Mouse (Mus musculus): ENCODE measurements around the gene 1700093K21Rik. TPM values are rescaled to one million over a fixed set of nuclear protein-coding genes. Genes with fewer than 3 reads are reported as not detected.
A peak's percentile ranks its signal among the peaks of the same experiment; 100 is the strongest.

1700093K21Rik gene
- polyA plus RNA-seq, 1 experiment from 2014 or later = not detected

- peak overlapping the region; percentile 80 for H3K27ac ChIP-seq (ENCODE audit: low read length)
- H3K27me3 ChIP-seq (ENCODE audit: control insufficient read depth, insufficient read depth, low read length) = no peaks in the 10 kb centered on the region
- H3K9ac ChIP-seq (ENCODE audit: low read length) = peak overlapping the region; percentile 73
- no peak for ATAC-seq (replicated peaks; ENCODE audit: extremely low read depth, insufficient read depth, low FRiP score)
- H3K4me1 ChIP-seq (ENCODE audit: control insufficient read depth, insufficient read depth, low read length) = peaks cover 18% of the 10 kb centered on the region
- peak overlapping the region; percentile 77 for H3K4me2 ChIP-seq (ENCODE audit: low read depth, low read length)
- H3K4me3 ChIP-seq (ENCODE audit: low read length) = peak overlapping the region; percentile 63
- WGBS = 52% methylated on average over 5 of the region's 5 CpGs
- peaks cover 10% of the 10 kb centered on the region for H3K36me3 ChIP-seq (ENCODE audit: control insufficient read depth, insufficient read depth)
- no peaks in the 10 kb centered on the region for H3K9me3 ChIP-seq (replicated peaks; ENCODE audit: control insufficient read depth, low read length)
These were observed 22.3 kb downstream of the 1700093K21Rik start for GRCm38 (mm10) chr11:23498609-23499008.

GRCm38 (mm10) chr11:23497718-23498509 is 23.0 kb downstream of the 1700093K21Rik start, which contains the start of gene Ahsa2:
Gene Ahsa2 (minus strand): TSS chr11:23498030.
- H3K4me1 ChIP-seq (ENCODE audit: control insufficient read depth, insufficient read depth, low read length) = peaks cover 18% of the 10 kb centered on the region
- H3K4me2 ChIP-seq (ENCODE audit: low read depth, low read length) = peak within 1 kb of the TSS; percentile 86
- H3K27me3 ChIP-seq (ENCODE audit: control insufficient read depth, insufficient read depth, low read length) = no peaks in the 10 kb centered on the region
- under 1% methylated on average over 64 of the region's 66 CpGs for WGBS
- H3K36me3 ChIP-seq (ENCODE audit: control insufficient read depth, insufficient read depth) = peaks cover 16% of the 10 kb centered on the region
- ATAC-seq (replicated peaks; ENCODE audit: extremely low read depth, insufficient read depth, low FRiP score) = peak; percentile 94
- H3K9me3 ChIP-seq (replicated peaks; ENCODE audit: control insufficient read depth, low read length) = no peaks in the 10 kb centered on the region
- H3K27ac ChIP-seq (ENCODE audit: low read length) = peak within 1 kb of the TSS; percentile 96
- H3K9ac ChIP-seq (ENCODE audit: low read length) = peak within 1 kb of the TSS; percentile 96
- peak within 1 kb of the TSS; percentile 88 for H3K4me3 ChIP-seq (ENCODE audit: low read length)

- peak overlapping the region; percentile 96 for H3K27ac ChIP-seq (ENCODE audit: low read length)
- H3K4me2 ChIP-seq (ENCODE audit: low read depth, low read length) = peak overlapping the region; percentile 86
- H3K9ac ChIP-seq (ENCODE audit: low read length) = peak overlapping the region; percentile 96
- H3K27me3 ChIP-seq (ENCODE audit: control insufficient read depth, insufficient read depth, low read length) = no peaks in the 10 kb centered on the region
- ATAC-seq (replicated peaks; ENCODE audit: extremely low read depth, insufficient read depth, low FRiP score) = peak; percentile 80
- WGBS = under 1% methylated on average over 22 of the region's 22 CpGs
- peak overlapping the region; percentile 88 for H3K4me3 ChIP-seq (ENCODE audit: low read length)
- peaks cover 18% of the 10 kb centered on the region for H3K4me1 ChIP-seq (ENCODE audit: control insufficient read depth, insufficient read depth, low read length)
- peaks cover 21% of the 10 kb centered on the region for H3K36me3 ChIP-seq (ENCODE audit: control insufficient read depth, insufficient read depth)
- H3K9me3 ChIP-seq (replicated peaks; ENCODE audit: control insufficient read depth, low read length) = no peaks in the 10 kb centered on the region
These were observed 23.6 kb downstream of the 1700093K21Rik start for GRCm38 (mm10) chr11:23497335-23497717.

- no peak for ATAC-seq (replicated peaks; ENCODE audit: extremely low read depth, insufficient read depth, low FRiP score)
- Histone ChIP-seq H3K4me1 (ENCODE audit: control insufficient read depth, insufficient read depth, low read length) (peaks cover 18% of the 10 kb centered on the region), H3K27me3 (ENCODE audit: control insufficient read depth, insufficient read depth, low read length) (no peaks in the 10 kb centered on the region), H3K27ac (ENCODE audit: low read length) (no peak overlapping the region; the same call in 1 of the 2 replicates), H3K4me3 (ENCODE audit: low read length) (peak overlapping the region; percentile 88), H3K36me3 (ENCODE audit: control insufficient read depth, insufficient read depth) (peaks cover 25% of the 10 kb centered on the region), H3K9me3 (replicated peaks; ENCODE audit: control insufficient read depth, low read length) (no peaks in the 10 kb centered on the region), H3K9ac (ENCODE audit: low read length) (peak overlapping the region; percentile 96), H3K4me2 (ENCODE audit: low read depth, low read length) (peak overlapping the region; percentile 86)
- 54% methylated on average over 6 of the region's 6 CpGs for WGBS
These were observed 24.3 kb downstream of the 1700093K21Rik start for GRCm38 (mm10) chr11:23496661-23497060.

- Histone ChIP-seq H3K9me3 (replicated peaks; ENCODE audit: control insufficient read depth, low read length) (no peaks in the 10 kb centered on the region), H3K4me1 (ENCODE audit: control insufficient read depth, insufficient read depth, low read length) (peaks cover 18% of the 10 kb centered on the region), H3K4me2 (ENCODE audit: low read depth, low read length) (no peak overlapping the region), H3K4me3 (ENCODE audit: low read length) (no peak overlapping the region), H3K27me3 (ENCODE audit: control insufficient read depth, insufficient read depth, low read length) (no peaks in the 10 kb centered on the region), H3K27ac (ENCODE audit: low read length) (no peak overlapping the region), H3K9ac (ENCODE audit: low read length) (no peak overlapping the region), H3K36me3 (ENCODE audit: control insufficient read depth, insufficient read depth) (peaks cover 40% of the 10 kb centered on the region)
- 90% methylated on average over 6 of the region's 6 CpGs for WGBS
- no peak for ATAC-seq (replicated peaks; ENCODE audit: extremely low read depth, insufficient read depth, low FRiP score)
These were observed 25.7 kb downstream of the 1700093K21Rik start for GRCm38 (mm10) chr11:23495231-23495630.

- Histone ChIP-seq H3K9ac (ENCODE audit: low read length) (no peak overlapping the region), H3K27ac (ENCODE audit: low read length) (no peak overlapping the region), H3K4me1 (ENCODE audit: control insufficient read depth, insufficient read depth, low read length) (peaks cover 16% of the 10 kb centered on the region), H3K4me2 (ENCODE audit: low read depth, low read length) (no peak overlapping the region), H3K27me3 (ENCODE audit: control insufficient read depth, insufficient read depth, low read length) (no peaks in the 10 kb centered on the region), H3K9me3 (replicated peaks; ENCODE audit: control insufficient read depth, low read length) (no peaks in the 10 kb centered on the region), H3K36me3 (ENCODE audit: control insufficient read depth, insufficient read depth) (peaks cover 64% of the 10 kb centered on the region), H3K4me3 (ENCODE audit: low read length) (no peak overlapping the region)
- WGBS = 80% methylated on average over 4 of the region's 4 CpGs
- ATAC-seq (replicated peaks; ENCODE audit: extremely low read depth, insufficient read depth, low FRiP score) = no peak
These were observed 28.7 kb downstream of the 1700093K21Rik start for GRCm38 (mm10) chr11:23492048-23492790.

- no peak overlapping the region for H3K4me3 ChIP-seq (ENCODE audit: low read length)
- H3K27me3 ChIP-seq (ENCODE audit: control insufficient read depth, insufficient read depth, low read length) = no peaks in the 10 kb centered on the region
- H3K9me3 ChIP-seq (replicated peaks; ENCODE audit: control insufficient read depth, low read length) = no peaks in the 10 kb centered on the region
- H3K4me2 ChIP-seq (ENCODE audit: low read depth, low read length) = no peak overlapping the region
- WGBS = 73% methylated on average over 1 of the region's 1 CpGs
- H3K9ac ChIP-seq (ENCODE audit: low read length) = no peak overlapping the region
- peaks cover 70% of the 10 kb centered on the region for H3K36me3 ChIP-seq (ENCODE audit: control insufficient read depth, insufficient read depth)
- no peaks in the 10 kb centered on the region for H3K4me1 ChIP-seq (ENCODE audit: control insufficient read depth, insufficient read depth, low read length)
- no peak overlapping the region for H3K27ac ChIP-seq (ENCODE audit: low read length)
- ATAC-seq (replicated peaks; ENCODE audit: extremely low read depth, insufficient read depth, low FRiP score) = no peak
These were observed 31.0 kb downstream of the 1700093K21Rik start for GRCm38 (mm10) chr11:23489955-23490354.

Measured in heart, embryonic 16.5 days (tissue).